Mouse (Mus musculus) embryonic fibroblast, embryonic 13.5 days (primary cell): ENCODE data around the gene Scyl3.

Experiments used
- CTCF ChIP-seq: IDR thresholded peaks from 2 replicates; pipeline ENCODE4 v1.5.1; 2011; ENCODE audit warnings: mild to moderate bottlenecking, control low read depth, low read length, moderate library complexity, borderline replicate concordance; ENCODE audit not compliant: insufficient read depth
- POLR2A ChIP-seq: IDR thresholded peaks from 2 replicates; pipeline ENCODE4 v1.6.1; 2011; ENCODE audit warnings: low read depth, mild to moderate bottlenecking, control low read depth, low read length, moderate library complexity

DNA sequence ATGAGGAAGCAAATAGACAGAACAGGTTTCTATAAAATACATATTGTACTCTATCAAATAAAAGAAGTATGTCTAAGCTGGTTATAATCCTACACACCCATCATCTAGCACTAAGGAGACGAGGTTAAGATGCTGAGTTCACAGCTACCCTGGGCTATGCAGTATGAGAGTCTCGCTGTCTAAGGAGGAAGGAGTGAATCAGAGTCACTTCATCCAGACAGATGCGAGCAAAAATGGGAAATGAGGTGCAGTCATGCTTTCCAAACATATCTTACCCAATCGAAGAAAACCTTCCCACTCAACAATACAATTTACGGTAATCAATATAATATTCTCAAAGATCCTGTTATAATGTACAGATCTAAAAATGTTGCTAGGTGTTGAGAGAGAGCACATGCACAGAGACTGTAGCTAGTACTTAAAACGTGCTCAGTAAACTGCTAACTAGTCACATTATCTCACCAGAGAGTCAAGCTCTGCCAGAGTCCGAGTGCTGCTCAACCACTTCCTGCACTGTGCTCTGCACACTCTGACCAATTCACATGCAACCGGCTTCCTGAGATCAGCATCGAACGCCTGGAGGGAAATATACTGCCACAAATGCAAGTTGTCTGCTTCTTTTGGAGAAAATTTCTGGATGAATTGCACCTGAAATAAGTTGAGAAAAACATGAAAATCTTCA, 35.2 kb downstream of the Scyl3 start:
- no peak for TF ChIP-seq POLR2A
- no peak for TF ChIP-seq CTCF
